Mouse (Mus musculus): ENCODE data around the gene Col5a3. TPM values are rescaled to one million over a fixed set of nuclear protein-coding genes. Genes with fewer than 3 reads are reported as not detected.
A peak's percentile ranks its signal among the peaks of the same experiment; 100 is the strongest.

Gene Col5a3
- polyA plus RNA-seq, 1 experiment from 2014 or later: 0.15 TPM

- H3K9ac ChIP-seq: no peak overlapping the region
- peaks cover 5% of the 10 kb centered on the region for H3K27me3 ChIP-seq (replicated peaks)
- no peaks in the 10 kb centered on the region for H3K9me3 ChIP-seq
- H3K27ac ChIP-seq (replicated peaks): no peak overlapping the region
- H3K4me2 ChIP-seq: no peak overlapping the region
- 45% methylated on average over 12 of the region's 12 CpGs for WGBS
- ATAC-seq (ENCODE audit: extremely low read depth, insufficient number of reproducible peaks, low FRiP score, low TSS enrichment): no peak
- no peak overlapping the region for H3K4me3 ChIP-seq
- no peaks in the 10 kb centered on the region for H3K36me3 ChIP-seq
- H3K4me1 ChIP-seq: no peaks in the 10 kb centered on the region
These were observed 54.1 kb downstream of the Col5a3 start for GRCm38 (mm10) chr9:20760813-20761212.

- no peak overlapping the region for H3K4me2 ChIP-seq
- H3K9me3 ChIP-seq: no peaks in the 10 kb centered on the region
- no peaks in the 10 kb centered on the region for H3K36me3 ChIP-seq
- H3K27me3 ChIP-seq (replicated peaks): peaks cover 5% of the 10 kb centered on the region
- H3K27ac ChIP-seq (replicated peaks): no peak overlapping the region
- no peaks in the 10 kb centered on the region for H3K4me1 ChIP-seq
- H3K9ac ChIP-seq: no peak overlapping the region
- ATAC-seq (ENCODE audit: extremely low read depth, insufficient number of reproducible peaks, low FRiP score, low TSS enrichment): no peak
- H3K4me3 ChIP-seq: no peak overlapping the region
- WGBS: 81% methylated on average over 6 of the region's 6 CpGs
These were observed 56.0 kb downstream of the Col5a3 start for GRCm38 (mm10) chr9:20758896-20759295.

GRCm38 (mm10) chr9:20758243-20758642, 56.6 kb downstream of the Col5a3 start:
- no peaks in the 10 kb centered on the region for H3K9me3 ChIP-seq
- no peak overlapping the region for H3K9ac ChIP-seq
- H3K36me3 ChIP-seq: no peaks in the 10 kb centered on the region
- H3K27ac ChIP-seq (replicated peaks): no peak overlapping the region
- WGBS: 67% methylated on average over 2 of the region's 2 CpGs
- H3K4me1 ChIP-seq: no peaks in the 10 kb centered on the region
- no peak overlapping the region for H3K4me2 ChIP-seq
- peaks cover 5% of the 10 kb centered on the region for H3K27me3 ChIP-seq (replicated peaks)
- H3K4me3 ChIP-seq: no peak overlapping the region
- no peak for ATAC-seq (ENCODE audit: extremely low read depth, insufficient number of reproducible peaks, low FRiP score, low TSS enrichment)

DNA sequence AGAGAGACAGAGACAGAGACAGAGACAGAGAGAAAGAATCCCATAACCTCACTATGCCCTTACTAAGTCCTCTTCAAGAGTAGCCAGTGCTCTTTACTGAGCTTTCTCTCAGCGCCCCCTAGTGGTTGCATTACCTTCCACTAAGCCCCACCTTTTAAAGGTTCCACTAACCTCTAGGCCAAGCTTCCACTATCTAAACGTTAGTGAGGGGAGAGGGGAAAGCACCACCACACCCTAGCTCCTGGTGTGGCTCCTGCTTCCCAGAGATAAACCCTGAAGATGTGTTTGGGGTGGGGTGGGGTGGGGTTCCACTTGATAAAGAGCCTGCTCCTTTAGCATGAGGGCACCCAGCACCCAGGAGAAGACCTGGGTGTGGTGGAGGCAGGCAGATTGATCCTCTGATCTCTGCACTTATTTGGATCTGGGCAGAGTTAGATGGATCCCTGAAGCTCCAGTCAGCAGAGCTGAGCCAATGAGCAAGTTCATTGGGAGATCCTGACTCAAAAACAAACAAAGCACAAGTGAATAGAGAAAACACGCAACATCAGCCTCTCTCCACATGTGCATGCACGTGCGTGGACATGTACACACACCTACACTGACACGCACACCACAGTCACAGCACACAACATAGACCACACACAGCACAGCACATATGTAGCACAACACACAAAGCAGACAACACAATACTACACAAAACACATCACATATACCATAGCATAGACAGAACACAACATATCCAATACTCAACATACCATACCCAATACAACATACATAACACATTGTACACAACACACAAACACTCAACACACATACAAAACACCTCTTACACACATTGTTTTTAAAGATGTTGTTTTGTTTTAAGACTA, 57.5 kb downstream of the Col5a3 start:
- Histone ChIP-seq H3K36me3 (no peaks in the 10 kb centered on the region), H3K27ac (replicated peaks) (no peak overlapping the region), H3K27me3 (replicated peaks) (no peaks in the 10 kb centered on the region; the same call in none of the 2 replicates), H3K4me3 (no peak overlapping the region), H3K9ac (no peak overlapping the region), H3K4me2 (no peak overlapping the region), H3K4me1 (no peaks in the 10 kb centered on the region), H3K9me3 (no peaks in the 10 kb centered on the region)
- 54% methylated on average over 6 of the region's 6 CpGs for WGBS
- no peak; the same call in 1 of the 2 replicates for ATAC-seq (ENCODE audit: extremely low read depth, insufficient number of reproducible peaks, low FRiP score, low TSS enrichment)

- H3K36me3 ChIP-seq: no peaks in the 10 kb centered on the region
- H3K4me1 ChIP-seq: no peaks in the 10 kb centered on the region
- no peak overlapping the region for H3K9ac ChIP-seq
- H3K9me3 ChIP-seq: no peaks in the 10 kb centered on the region
- ATAC-seq (ENCODE audit: extremely low read depth, insufficient number of reproducible peaks, low FRiP score, low TSS enrichment): no peak
- H3K4me3 ChIP-seq: no peak overlapping the region
- no peaks in the 10 kb centered on the region; the same call in 1 of the 2 replicates for H3K27me3 ChIP-seq (replicated peaks)
- H3K4me2 ChIP-seq: no peak overlapping the region
- no peak overlapping the region for H3K27ac ChIP-seq (replicated peaks)
- WGBS: 76% methylated on average over 4 of the region's 4 CpGs
These were observed 58.7 kb downstream of the Col5a3 start for GRCm38 (mm10) chr9:20756081-20756700.

DNA sequence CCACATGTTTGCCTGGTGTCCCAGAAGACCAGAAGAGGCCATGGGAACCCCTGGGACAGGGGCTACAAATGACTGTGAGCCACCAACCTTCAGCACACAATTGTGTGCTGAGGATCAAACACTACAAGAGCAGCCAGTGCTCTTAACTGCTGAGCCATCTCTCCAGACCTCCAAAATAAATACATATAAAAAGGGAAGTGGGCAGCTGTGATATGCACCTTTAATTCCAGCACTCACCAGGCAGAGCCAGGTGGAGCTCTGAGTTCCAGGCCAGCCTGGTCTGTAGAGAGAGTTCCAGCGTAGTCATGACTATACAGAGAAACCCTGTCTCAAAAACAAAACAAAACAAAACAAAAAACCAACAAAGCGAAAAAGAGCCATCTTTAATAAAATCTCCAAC, 60.5 kb downstream of the Col5a3 start:
- H3K4me3 ChIP-seq: no peak overlapping the region
- H3K27me3 ChIP-seq (replicated peaks): peaks cover 2% of the 10 kb centered on the region; the same call in 1 of the 2 replicates
- H3K27ac ChIP-seq (replicated peaks): no peak overlapping the region
- no peaks in the 10 kb centered on the region for H3K4me1 ChIP-seq
- no peak for ATAC-seq (ENCODE audit: extremely low read depth, insufficient number of reproducible peaks, low FRiP score, low TSS enrichment)
- H3K4me2 ChIP-seq: no peak overlapping the region
- WGBS: 79% methylated on average over 2 of the region's 2 CpGs
- no peaks in the 10 kb centered on the region for H3K9me3 ChIP-seq
- no peaks in the 10 kb centered on the region for H3K36me3 ChIP-seq
- no peak overlapping the region for H3K9ac ChIP-seq

DNA sequence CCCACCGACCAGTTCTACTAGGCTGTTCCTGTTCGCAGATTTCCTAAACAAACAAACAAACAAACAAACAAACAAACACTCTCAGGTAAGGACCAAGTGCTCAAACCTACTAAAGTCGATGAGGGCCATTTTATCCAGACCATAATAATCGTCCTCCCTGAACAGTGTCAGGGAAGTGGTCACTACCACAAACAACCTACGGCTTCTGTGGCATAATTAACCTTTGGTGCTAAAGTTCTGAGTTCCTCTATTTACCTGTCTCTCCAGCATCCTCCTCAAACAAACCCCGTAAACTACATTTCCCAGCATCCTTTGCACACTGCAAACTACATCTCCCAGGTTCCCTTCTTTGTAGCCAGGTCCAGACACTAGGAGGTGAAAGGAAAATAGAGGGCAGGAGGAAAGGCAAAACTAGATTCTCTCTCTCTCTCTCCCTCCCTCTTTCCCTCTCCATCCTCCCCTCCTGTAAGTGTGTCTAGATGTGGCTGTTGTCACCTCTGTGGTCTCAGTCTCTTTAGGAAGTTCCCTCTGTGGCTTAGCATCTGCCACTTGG, 63.3 kb downstream of the Col5a3 start:
- no peaks in the 10 kb centered on the region for H3K9me3 ChIP-seq
- 39% methylated on average over 6 of the region's 6 CpGs for WGBS
- no peak overlapping the region for H3K4me3 ChIP-seq
- H3K9ac ChIP-seq: no peak overlapping the region
- H3K4me2 ChIP-seq: no peak overlapping the region
- H3K4me1 ChIP-seq: no peaks in the 10 kb centered on the region
- peaks cover 30% of the 10 kb centered on the region for H3K27me3 ChIP-seq (replicated peaks)
- H3K36me3 ChIP-seq: no peaks in the 10 kb centered on the region
- no peak overlapping the region for H3K27ac ChIP-seq (replicated peaks)
- ATAC-seq (ENCODE audit: extremely low read depth, insufficient number of reproducible peaks, low FRiP score, low TSS enrichment): no peak

DNA sequence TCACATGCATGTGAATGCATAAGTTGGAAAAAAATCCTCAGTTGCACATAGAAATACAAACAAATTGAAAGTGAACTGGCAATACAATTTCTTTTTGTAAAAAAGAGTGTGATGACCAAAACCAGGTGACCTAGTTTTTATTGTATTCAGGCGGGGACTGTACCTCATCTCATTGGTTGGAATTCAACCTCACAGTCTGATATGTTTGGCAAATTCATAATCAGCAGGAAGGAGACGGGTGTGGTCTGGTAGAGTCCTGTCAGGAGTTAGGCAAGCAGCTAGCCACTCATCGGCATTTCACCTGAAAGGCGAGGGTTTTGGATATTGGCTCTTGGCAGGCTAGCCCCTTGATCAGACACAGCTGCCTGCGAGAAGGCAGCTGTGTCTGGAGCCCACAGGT, 65.7 kb downstream of the Col5a3 start:
- no peak overlapping the region for H3K4me3 ChIP-seq
- H3K9me3 ChIP-seq: no peaks in the 10 kb centered on the region
- H3K27me3 ChIP-seq (replicated peaks): peaks cover 53% of the 10 kb centered on the region
- WGBS: 57% methylated on average over 5 of the region's 5 CpGs
- H3K36me3 ChIP-seq: no peaks in the 10 kb centered on the region
- peaks cover 8% of the 10 kb centered on the region for H3K4me1 ChIP-seq
- no peak for ATAC-seq (ENCODE audit: extremely low read depth, insufficient number of reproducible peaks, low FRiP score, low TSS enrichment)
- no peak overlapping the region for H3K27ac ChIP-seq (replicated peaks)
- H3K9ac ChIP-seq: no peak overlapping the region
- H3K4me2 ChIP-seq: no peak overlapping the region

- H3K27ac ChIP-seq (replicated peaks): no peak overlapping the region
- H3K36me3 ChIP-seq: no peaks in the 10 kb centered on the region
- H3K9me3 ChIP-seq: no peaks in the 10 kb centered on the region
- no peak for ATAC-seq (ENCODE audit: extremely low read depth, insufficient number of reproducible peaks, low FRiP score, low TSS enrichment)
- no peak overlapping the region for H3K4me3 ChIP-seq
- peaks cover 8% of the 10 kb centered on the region for H3K4me1 ChIP-seq
- H3K9ac ChIP-seq: no peak overlapping the region
- WGBS: 55% methylated on average over 3 of the region's 3 CpGs
- H3K4me2 ChIP-seq: no peak overlapping the region
- peaks cover 60% of the 10 kb centered on the region for H3K27me3 ChIP-seq (replicated peaks)
These were observed 66.3 kb downstream of the Col5a3 start for GRCm38 (mm10) chr9:20748540-20748939.

DNA sequence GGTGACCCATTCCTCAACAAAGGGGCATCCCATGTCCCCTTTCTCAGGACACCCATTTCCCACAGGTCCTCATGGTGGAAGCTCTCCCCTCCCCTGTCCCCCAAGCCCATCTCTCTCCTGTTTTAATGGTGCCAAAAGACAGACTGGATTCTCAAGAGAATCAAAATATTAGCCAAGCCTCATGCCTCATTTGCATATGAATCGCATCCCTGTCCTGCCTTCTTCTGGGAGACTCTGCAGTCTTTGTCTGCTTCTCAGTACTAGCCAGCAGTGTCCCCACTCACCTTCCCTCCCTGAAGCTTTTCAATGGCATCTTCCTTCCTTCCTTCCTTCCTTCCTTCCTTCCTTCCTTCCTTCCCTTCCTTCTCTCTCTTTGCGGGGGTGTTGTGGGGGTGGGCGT, 67.2 kb downstream of the Col5a3 start:
- Histone ChIP-seq H3K4me1 (peaks cover 8% of the 10 kb centered on the region), H3K27ac (replicated peaks) (no peak overlapping the region), H3K9ac (no peak overlapping the region), H3K4me2 (no peak overlapping the region), H3K36me3 (no peaks in the 10 kb centered on the region), H3K9me3 (no peaks in the 10 kb centered on the region), H3K27me3 (replicated peaks) (peaks cover 68% of the 10 kb centered on the region), H3K4me3 (no peak overlapping the region)
- WGBS: 18% methylated on average over 3 of the region's 3 CpGs
- ATAC-seq (ENCODE audit: extremely low read depth, insufficient number of reproducible peaks, low FRiP score, low TSS enrichment): no peak

GRCm38 (mm10) chr9:20746017-20746660, 68.7 kb downstream of the Col5a3 start, which contains the start of gene Olfm2:
Olfm2 (minus strand) TSS chr9:20746349.
- H3K36me3 ChIP-seq: no peaks in the 10 kb centered on the region
- H3K27me3 ChIP-seq (replicated peaks): peaks cover 84% of the 10 kb centered on the region
- peak within 1 kb of the TSS; percentile 64 for H3K9ac ChIP-seq
- H3K9me3 ChIP-seq: no peaks in the 10 kb centered on the region
- H3K4me3 ChIP-seq: peak within 1 kb of the TSS; percentile 52
- H3K4me2 ChIP-seq: peak within 1 kb of the TSS; percentile 77
- ATAC-seq (ENCODE audit: extremely low read depth, insufficient number of reproducible peaks, low FRiP score, low TSS enrichment): peak; percentile 51; the same call in 1 of the 2 replicates
- peaks cover 8% of the 10 kb centered on the region for H3K4me1 ChIP-seq
- under 1% methylated on average over 36 of the region's 50 CpGs for WGBS
- no peak within 1 kb of the TSS for H3K27ac ChIP-seq (replicated peaks)

All from heart, embryonic 13.5 days (tissue).